Mouse (Mus musculus) kidney, adult 2 months (tissue): Measurements from ENCODE around the gene Colq.

Source experiments
- CTCF ChIP-seq: fragments of 200-500 bp; conservative IDR thresholded peaks from 2 replicates; pipeline ENCODE4 v1.5.1; 2011; ENCODE audit warnings: low read depth, mild to moderate bottlenecking, control low read depth, low read length, moderate library complexity, mixed read lengths; ENCODE audit not compliant: insufficient read depth, insufficient read length
- POLR2A ChIP-seq: fragments of 200-500 bp; IDR thresholded peaks from one replicate; pipeline ENCODE4 v1.6.1; 2011; ENCODE audit warnings: low read depth, low read length, control low read depth

- TF ChIP-seq POLR2A (no peak), CTCF (no peak)
Measured at GRCm38 (mm10) chr14:31620591-31621223, 29.6 kb upstream of the Colq start.
